Mouse (Mus musculus): ENCODE results near the gene Rd3l. TPM values are rescaled to one million over a fixed set of nuclear protein-coding genes. Genes with fewer than 3 reads are reported as not detected.

Gene Rd3l
- not detected in 2 replicates for polyA plus RNA-seq (2015; fragmentation: Nextera tagmentation; extraction: Ambion mirVana)

DNA sequence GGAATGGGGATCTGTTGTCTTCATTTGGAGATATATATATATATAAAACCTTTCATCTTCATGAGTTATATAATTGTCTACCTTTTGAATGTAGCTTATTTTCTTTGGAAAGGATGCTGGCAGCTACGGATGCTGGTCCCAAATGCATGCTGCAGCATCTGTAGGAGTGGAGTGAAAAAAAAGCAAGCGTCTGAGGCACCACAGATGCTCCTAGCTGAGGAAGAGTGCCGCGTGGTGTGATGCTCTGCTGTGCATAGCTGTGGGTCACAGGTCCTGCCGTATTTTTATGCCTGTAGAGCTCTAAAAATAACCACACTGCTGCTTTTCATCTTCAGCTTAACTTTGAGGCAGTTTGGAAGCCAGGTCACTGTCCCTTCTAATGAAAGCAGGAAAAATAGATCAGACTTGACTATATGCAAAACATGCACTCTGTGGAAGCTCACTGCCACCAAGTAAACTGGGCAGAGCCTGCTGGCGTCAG is at the start of gene Rd3l:
Rd3l (minus strand) TSS at position 431 of the 481 bp plus-strand sequence.

DNA sequence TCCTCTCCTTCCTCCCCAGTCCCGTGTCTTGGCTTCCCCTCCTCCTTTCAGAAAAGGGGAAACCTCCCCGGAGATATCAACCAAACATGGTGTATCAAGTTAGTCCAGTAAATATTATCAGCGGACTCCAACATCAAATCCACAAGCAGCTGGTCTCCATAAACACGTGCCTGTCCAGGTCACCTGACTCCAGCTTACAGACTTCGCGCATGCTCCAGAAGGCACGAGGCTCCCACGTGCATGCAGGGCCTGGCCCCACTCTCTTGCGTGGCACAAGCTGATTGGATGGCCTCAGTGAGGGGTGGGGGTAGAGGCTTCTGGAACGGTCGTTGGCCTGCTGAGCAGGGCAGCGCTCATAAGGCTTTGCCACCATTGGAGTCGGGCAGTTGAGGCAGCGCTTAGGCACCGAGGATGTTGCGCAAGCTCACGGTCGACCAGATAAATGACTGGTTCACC is 9.9 kb downstream of the Rd3l start, which contains the start of gene Tdrd9:
Tdrd9 (plus strand) TSS at position 329 of the 456 bp plus-strand sequence.

DNA sequence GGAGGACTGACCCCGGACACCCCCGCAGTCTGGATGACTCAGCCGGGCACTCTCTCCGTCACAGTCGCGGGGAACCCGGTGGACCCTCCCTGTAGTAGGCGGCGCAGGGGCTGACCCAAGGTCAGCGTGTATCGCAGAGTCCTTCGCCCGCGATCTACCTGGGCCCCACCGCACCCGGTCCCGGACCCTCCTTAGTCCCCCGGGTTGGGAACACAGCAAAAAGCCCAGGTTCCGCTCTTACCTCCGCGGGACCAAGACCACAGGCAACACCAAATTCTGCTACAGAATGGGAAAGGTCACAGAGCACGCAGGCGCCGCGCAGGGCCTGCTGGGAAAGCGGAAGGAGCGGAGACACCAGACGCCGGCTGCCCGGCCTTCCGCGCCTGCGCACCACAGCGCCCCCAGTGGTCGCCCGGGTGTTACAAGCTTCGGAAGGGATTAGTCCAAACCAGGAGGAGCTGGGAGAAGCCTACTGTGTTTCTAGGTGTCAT is 14.4 kb downstream of the Rd3l start, which contains the start of gene Atp5mpl:
Atp5mpl (minus strand) TSS at position 295 of the 491 bp plus-strand sequence.

Other genes starting within 250 kb of the Rd3l start
- gene Klc1, start 222.5 kb downstream of the Rd3l start, polyA plus RNA-seq (2015; fragmentation: Nextera tagmentation; extraction: Ambion mirVana): 467 and 538 TPM in 2 replicates
- 2.2 and 3.4 TPM in 2 replicates for gene Xrcc3, start 167.4 kb downstream of the Rd3l start, polyA plus RNA-seq (2015; fragmentation: Nextera tagmentation; extraction: Ambion mirVana)
- 56.6 and 60.5 TPM in 2 replicates for gene Zfyve21, start 167.1 kb downstream of the Rd3l start, polyA plus RNA-seq (2015; fragmentation: Nextera tagmentation; extraction: Ambion mirVana)
- gene Ppp1r13b, start 73.2 kb downstream of the Rd3l start, polyA plus RNA-seq (2015; fragmentation: Nextera tagmentation; extraction: Ambion mirVana): 34.5 and 35.6 TPM in 2 replicates
- gene Atp5mpl, start 14.3 kb downstream of the Rd3l start, polyA plus RNA-seq (2015; fragmentation: Nextera tagmentation; extraction: Ambion mirVana): 1,081 and 1,190 TPM in 2 replicates
- gene Tdrd9, start 9.8 kb downstream of the Rd3l start, polyA plus RNA-seq (2015; fragmentation: Nextera tagmentation; extraction: Ambion mirVana): 0.14 and 0.19 TPM in 2 replicates
- 0.57 and 1.4 TPM in 2 replicates for gene Aspg, start 125.4 kb upstream of the Rd3l start, polyA plus RNA-seq (2015; fragmentation: Nextera tagmentation; extraction: Ambion mirVana)
- gene Kif26a, start 164.9 kb upstream of the Rd3l start, polyA plus RNA-seq (2015; fragmentation: Nextera tagmentation; extraction: Ambion mirVana): 1.9 and 2.2 TPM in 2 replicates